Mouse (Mus musculus) urinary bladder, adult 2 months (tissue): ENCODE measurements at regions not wholly inside any gene's neighbourhood (a gene's known extent, or its start where the extent isn't known, plus 50 kb on each side); places are given as distances from the start of the nearest gene placed in this dataset.

Experiments used
- DNase-seq: peaks from one replicate; pipeline ENCODE4 v3.0.0; 2022; ENCODE audit warnings: low spot score

DNA sequence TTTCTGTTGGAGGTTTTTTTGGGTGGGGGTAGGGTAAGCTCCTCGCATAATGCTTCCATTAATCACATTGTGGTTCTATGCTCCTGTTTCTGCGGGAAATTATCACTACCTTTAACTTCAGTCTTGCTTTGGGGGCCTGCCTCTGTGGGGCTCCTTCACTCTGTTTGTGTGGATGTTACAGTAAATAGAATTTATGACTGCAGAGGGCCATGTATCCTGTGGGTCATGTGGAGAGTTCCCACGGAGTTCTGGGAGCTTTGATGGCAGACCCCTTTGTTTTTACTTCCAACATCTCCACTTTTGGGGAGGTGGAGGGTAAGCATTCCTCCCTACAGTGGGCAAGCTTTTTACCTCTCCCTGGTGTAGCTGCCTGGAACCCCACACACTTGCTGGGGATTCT, 538.6 kb downstream of the Ptprc start:
- DNase-seq = no peak

DNA sequence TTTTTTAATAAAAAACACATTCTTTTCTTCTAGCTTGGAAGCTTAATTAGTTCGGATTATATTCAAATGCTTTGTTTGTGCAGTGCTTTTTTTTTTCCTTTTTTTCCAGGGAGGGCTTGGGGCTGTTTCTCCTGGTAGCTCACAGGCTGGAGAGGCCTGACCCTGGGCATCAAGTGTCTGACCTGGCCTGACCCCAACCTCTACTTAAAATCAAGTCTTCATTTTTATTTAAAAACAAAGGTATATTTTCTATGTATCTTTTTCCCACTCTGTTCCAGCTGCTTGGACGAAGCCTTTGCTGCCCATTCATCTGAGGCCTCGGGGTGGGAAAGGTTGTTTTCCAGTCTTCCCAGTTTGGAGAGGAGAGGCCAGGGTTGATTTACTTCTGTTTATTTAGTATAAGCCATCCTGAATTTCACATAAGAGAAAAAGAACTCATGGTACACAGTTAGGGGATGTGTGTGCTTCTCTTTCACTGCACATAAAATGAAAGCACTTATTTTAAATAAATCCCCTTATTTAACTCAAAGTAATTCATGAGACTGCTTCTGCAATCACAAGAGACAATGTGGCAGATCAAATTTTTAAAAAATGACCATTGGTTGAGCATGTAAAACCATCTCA, 539.1 kb downstream of the Ptprc start:
- no peak for DNase-seq

DNA sequence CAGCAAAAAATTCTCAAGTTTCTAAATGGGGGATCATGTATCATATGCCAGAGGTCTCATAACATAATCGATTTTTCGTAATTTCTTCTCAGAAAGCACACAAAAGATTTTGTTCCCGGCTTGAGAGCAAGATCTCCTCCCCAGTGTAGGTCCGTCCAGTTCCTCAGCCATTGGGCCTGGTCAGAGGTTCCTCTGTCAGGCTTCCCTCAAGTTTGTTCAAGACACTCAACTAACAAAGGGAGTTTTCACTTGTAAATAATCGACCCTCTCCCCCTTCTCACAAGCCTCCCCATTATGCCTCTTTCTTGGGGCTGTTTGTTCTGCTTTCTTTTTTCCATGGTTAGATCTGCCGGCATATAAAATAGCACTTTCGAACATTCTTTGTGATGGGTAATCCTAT, 539.7 kb downstream of the Ptprc start:
- DNase-seq = no peak

DNA sequence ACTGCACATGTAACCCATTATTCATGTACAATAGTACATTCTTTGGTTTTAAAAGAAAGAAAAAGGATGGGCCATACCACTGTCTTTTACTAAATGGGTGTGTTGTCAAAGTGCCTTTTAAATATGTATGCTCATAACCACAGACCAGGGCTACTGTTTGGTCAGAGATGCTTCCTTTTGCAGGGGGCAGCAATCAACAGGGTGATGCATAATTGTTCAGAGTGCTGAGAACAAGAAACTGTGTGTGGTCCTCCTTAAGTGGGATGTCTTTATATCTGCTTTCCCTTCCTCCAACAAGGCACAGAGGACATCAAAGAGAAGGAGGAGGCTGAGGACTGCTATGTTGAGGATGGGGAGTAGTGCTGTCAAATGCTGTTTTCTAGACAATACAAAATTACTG, 544.0 kb downstream of the Ptprc start:
- DNase-seq = no peak

DNA sequence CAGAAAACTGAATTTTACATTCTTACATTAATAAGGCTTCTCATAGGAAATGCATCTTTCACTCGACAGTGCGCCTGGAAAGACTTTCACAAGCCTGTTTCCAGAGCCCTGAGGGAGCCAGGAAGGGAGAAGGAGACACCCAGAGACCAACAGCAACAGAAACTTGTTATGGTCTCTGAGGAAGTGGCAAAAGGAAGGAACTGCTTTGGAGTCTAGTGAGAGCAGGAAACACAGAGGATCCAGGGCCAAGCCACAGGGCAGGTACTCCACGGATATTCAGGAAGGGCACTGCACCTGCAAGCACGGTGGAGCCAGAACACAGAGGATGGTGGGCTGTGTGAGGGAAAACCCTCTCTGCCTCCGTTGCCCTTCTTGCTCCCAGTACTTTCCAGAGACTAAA, 554.8 kb downstream of the Ptprc start:
- DNase-seq = no peak

DNA sequence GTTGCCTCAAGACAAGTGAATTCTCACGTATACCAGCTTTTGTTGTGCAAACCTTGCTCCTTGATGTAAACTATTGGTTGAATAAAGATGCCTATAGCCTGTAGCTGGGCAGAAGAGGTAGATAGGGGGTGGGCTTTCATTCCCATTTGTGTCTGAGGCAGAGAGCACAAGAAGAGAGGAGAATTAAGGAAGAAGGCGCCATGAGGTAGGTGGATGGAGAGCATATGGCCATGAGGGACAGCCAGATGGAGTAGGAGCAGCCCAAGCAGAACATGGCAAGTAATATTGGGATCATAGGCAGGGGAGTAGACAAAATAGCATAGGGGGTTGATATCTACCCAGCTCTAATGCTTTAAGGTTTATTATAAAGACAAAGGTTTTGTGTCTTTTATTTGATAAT, 557.3 kb downstream of the Ptprc start:
- DNase-seq = no peak

DNA sequence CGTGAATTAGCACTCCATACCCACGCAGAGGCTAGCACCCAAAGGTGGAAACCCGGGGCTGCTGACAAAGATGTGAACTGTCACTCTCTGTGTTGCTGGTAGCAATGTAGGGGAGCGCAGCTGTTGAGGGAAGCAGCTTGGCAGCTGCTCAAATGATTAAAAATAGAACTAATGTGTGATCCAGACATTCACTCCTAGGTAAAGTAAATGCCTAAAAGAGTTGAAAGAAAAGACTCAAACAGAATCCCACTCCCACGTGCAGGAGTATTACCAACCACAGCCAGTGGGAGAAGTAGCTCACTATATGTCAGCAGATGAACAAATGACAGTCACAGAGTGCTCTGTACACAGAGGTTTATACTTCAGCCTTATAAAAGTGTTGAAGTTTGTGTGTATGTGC, 558.0 kb downstream of the Ptprc start:
- no peak for DNase-seq

DNA sequence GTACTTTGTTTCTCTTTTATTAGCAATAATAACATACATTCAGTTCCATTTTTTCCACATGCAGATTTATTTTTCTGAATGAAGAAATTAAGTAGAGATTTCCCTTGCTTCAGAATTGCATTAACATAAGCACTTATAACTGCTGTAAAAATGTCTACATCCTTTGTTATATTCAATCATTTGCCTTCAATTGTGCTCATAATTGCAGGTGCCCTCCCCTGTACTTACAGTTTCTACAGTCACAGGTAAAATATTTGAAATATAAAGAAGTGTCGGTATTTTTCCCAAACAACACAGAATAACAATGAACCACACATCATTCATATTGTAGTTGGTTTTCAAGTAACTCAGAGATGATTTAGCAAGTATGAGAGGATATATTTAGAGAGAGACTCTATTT, 568.8 kb downstream of the Ptprc start:
- no peak for DNase-seq

DNA sequence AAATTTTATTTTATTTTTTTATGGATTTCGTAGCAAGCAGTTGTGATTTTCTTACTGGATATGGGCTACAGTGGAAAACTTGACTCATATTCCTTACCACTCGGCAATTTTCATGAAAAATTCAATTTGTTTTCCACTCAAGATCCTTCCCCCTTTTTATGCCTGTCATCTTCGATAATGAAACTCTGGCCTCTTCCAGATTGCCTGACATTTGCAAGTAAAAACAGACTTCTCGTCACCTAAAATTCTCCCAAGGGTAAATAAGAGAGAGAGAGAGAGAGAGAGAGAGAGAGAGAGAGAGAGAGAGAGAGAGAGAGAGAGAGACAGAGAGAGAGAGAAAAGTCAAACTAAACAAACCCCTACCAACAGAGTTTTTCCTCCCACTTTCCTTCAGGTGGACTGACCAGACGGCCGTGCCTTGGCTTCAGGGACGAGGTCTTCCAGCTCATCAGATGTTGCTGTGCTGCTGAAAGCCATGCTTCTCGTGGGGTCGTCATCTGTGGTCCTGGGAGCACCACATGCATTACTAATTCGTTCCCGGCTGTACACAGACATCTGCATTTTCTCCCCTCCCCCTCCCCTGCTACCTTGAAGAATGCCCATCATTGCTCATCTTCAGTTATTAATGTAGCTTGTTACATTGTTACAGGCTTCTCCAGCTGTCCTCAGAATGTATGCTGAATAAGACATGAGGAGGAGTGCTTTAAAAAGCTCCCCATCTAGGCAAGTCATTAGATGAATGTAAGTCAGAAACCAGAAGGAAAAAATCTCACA, 569.4 kb downstream of the Ptprc start:
- no peak for DNase-seq

DNA sequence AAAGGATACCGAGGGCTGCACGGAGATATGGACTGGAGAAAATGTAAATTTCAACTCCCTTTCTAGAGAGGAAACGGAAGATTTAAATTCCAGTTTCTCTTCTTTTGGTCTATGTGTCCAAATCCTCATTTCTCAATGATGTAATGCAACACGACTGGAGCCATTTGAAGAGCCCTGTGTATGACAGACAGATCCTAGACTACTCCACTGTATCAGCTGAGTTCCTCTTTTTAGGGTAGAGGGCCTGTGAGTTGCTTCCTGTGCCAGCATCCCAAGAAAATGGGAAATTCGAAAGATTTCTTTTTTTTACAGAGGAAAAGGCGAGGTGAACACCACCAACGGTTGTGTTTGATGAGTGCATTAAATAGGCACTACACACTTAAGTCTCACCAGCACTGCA, 581.8 kb downstream of the Ptprc start:
- DNase-seq = no peak

DNA sequence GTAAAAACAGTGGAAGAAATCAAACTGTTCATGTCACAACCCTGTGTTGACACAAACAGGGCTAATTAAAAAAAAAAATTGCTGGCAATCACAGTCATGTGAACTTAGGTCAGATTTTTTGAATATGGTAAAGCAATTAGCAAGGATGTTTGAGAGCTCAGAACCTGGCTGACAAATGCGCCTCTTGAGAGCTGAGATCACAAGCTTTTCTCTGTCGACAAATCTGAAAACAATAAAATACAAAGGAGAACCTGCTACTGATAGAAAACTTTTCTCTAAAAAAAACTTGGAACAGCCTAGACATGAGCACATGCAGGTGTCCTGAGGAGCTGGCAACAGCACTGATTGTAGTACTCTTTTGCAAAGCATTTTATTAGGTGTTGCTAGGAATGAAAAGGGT, 583.6 kb downstream of the Ptprc start:
- no peak for DNase-seq

DNA sequence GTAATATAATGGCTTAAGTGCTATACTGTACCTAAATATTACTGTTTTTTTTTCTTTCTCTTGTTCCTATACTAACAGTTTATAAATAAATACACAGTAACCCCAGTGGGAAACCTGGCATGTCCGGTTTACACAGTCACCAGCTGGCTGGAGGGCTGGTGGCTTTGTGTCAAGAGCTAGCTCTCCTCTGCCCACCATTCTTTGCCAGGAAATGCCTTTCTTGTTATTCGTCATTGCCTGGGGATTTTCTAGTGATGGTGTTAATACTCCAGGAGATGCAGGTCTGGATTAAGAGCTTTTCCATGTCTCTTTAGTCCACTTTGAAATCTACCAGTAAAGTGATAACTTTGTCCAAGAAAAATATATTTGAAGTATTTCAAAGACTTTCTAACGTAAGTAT, 584.2 kb downstream of the Ptprc start:
- DNase-seq = no peak

DNA sequence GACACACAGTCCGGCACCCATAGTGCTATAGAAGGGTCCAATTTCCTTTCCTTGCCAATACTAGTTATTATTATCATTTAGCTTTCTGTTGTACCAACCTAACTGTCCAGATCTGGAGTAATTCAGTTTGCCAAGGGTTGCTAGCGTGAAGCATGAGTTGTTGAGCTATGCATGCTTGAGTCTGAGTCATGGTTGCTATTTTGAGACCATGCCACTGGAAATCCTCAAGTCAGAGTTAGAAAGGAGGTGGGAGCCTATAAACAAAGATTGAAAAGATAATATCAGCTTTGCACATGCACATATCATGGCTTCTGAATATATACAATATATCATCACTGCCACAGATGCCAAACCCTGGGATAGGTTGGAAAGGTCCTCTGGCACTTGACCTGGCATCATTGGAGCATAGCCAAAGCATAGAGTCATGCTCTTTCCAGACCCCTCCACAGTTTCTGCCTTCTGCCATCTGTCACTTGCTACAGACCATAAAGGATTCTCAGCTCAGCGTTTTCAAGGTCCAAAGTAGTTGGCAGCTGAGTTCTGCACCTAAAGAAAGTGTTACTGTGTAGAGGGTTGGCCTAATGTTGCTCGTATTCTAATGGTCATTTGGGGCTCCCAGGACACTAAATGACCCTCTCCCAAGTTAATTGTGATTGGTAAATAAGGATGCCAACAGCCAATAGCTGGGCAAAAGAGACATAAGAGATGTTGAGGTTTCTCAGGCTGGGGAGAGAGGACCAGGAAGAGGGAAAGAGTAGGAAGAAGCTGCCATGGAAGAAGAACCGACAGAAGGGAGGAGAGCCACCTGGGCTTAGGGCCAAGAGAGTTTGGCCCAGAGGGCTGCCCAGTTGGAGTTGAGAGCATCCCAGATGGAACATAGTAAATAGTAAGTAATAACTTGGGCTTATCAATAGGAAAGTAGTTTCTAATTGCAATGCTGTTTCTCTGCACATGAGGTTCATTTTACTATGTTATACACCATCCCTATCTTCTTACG, 586.9 kb downstream of the Ptprc start:
- DNase-seq = no peak

DNA sequence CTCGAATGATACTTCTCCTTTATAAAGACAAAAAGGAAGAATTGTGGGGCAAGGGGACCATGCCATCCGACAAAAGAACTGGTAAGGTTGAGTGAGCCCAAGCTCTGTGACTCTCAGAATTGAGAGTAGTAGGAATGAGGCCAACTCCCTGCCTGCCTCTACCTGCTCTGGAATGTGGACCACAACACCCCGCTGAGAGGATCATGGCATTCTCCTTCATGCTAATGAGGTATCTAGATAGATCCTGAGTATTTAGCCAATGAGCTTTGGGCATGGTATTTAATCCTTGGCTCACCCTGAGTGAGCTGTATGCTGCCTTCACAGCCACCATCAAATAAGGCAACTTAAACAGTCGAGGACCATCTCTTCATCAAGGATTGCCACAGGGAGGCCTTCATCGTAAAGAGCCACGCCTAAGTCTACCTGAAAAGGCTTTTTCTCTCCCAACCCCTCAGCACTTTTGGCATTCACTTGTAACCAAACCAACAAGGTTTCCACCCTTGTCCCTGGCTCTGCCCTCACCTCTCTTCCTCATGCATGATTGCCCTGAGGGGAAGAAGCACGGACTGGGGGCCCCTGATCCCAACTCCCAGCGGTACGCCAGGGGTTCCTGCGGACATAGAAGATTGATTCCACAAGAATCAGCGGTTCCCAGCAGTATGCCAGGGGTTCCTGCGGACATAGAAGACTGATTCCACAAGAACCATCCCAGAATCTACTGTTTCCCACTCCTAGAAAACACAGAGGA, 587.9 kb downstream of the Ptprc start:
- no peak for DNase-seq

DNA sequence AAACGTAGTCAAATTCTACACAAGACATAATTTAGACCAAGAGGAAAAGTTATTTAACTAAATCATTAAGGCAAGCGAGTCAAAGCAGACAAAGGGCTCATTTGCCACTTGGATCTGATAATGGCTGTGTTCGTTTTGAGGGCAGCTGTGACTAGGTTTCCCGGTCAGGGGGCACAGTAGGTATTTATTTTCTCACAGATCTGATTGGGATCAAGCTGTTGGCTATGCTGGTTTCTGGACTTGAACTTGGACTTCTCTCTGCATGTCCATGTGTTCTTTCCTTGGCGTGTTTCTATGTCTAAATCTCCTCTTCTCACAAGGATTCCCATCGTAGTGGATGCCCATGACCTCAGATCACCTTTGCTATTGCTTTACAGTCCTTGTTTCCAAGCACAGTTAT, 590.8 kb downstream of the Ptprc start:
- no peak for DNase-seq

DNA sequence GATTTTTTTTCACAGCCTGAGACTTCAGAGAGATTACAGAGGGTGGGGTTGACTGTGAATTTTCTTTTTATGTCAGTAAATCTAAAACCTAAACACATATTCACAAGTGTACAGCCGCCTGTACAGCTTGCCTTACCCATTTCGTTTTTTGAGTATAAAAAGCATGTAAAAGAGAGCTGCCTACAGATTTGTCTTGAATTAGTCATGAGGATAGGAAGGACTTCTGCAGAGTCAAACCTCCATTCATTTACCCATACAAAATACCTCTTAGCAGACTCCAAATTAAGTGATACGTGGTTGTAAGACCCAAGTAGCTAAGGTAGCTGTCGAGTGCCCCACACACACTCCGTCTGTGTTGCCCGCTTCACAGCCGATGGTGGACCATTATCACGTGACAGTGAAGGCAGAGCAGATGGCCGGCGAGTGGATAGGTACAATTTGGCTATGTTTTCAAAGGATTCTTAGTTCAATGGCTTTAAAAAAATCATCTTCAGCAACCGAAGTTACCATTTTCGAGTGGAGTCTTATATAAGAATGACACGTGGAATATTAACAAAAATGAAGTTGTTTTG, 591.3 kb downstream of the Ptprc start:
- no peak for DNase-seq

DNA sequence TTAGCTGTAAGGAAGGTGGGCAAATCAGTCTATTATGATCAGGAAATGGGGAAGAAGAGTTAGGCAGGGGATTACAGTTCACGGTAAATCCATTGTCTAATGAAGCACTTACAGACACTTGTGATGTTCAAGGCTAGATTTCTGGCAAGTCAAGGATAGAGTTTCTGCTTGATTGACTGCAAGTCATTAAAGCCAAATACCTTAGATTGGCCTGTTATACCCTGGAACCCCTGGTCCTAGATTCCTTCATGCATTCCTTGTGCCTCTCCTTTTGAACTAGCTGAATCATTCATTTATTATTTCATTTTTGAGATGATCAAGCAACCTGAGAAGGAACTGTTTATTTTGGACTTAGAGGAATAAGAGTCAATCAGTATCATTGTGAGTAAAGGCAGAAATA, 597.9 kb downstream of the Ptprc start:
- no peak for DNase-seq

DNA sequence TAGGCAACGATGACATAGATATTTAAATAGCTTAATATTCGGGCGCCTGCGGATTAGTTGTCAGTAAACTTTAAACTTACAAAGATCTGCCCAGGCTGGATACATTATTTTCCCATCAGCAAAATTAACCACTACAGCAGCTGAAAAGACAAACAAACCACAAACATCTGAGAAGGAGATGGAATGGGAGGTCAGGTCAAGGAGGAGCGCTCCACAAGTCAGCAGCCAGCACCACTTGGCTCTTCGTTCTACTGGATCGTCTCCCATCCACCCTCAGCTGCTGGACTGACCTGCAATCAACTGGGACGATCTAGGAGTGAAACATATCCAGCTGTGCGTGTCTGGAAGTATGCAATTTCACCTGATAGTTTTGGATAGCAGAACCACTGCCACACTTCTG, 599.3 kb downstream of the Ptprc start:
- no peak for DNase-seq

DNA sequence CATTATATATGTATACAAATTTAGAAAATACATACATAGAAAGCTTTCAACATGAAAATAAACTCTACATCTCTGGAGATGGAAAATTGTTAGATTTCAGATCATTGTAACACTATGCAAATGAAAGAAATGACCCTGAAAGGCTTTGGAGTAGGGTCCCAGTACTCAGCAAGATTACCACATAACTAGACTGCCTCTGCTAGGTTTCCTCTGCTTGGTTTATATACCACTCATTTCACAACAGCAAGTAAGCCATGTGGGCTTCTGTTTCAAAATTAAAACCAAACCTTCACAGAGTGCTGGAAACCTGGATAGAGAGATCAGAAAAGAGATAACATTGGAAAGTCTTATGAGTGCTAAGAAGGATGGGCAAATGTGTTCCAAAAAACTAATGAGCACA, 600.1 kb downstream of the Ptprc start:
- DNase-seq = no peak

DNA sequence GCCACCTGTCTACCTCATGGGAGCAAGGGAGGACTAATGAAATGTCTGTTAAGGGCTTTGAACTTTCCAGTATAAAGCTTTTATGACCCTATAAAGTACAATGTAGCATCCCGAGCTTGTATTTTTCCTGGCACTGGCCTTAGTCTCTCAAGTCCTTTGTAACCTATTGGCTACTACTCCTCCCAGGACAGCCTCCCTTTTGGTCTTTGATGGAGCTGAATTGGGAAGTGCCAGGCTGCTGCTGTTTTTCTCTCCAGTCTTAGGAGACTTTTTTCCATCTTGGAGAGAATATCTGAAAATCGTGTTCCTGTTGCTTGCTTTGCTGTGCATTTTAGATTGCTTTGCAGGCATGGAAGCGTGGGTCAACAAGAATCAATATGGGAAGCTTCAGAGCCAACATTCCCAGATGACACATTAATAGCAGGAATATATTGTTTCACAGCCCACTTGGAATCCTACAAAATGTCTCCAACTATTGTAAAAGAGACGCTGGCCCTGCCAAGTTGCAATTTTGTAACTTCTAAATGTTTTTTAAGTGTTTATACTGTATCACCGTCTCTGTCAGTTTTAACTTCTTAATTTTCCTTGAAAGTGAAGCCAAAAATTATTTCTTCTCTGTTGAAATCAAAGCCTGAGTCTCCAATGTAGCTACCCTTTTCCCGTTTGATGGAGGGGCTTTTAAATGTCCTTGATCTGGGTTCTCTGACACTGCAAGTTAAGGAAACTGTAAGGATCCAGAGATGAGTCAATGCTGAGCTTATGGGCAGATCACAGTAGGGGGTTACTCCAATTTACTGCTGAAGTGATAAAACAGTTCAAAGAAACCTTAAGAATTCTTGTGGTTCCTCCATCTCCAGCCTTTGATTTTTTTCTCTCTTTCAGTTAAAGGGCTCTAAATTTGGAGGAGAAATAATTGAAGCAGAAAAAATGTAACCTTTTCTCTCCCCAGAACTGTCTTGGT, 603.3 kb downstream of the Ptprc start:
- no peak for DNase-seq
